Mouse (Mus musculus) urinary bladder, postnatal 14 days (tissue): ENCODE measurements around the gene Lhx8.

Experiments used
- DNase-seq: peaks from one replicate; pipeline ENCODE4 v3.0.0; 2021; ENCODE audit warnings: low spot score

Lhx8 gene

DNA sequence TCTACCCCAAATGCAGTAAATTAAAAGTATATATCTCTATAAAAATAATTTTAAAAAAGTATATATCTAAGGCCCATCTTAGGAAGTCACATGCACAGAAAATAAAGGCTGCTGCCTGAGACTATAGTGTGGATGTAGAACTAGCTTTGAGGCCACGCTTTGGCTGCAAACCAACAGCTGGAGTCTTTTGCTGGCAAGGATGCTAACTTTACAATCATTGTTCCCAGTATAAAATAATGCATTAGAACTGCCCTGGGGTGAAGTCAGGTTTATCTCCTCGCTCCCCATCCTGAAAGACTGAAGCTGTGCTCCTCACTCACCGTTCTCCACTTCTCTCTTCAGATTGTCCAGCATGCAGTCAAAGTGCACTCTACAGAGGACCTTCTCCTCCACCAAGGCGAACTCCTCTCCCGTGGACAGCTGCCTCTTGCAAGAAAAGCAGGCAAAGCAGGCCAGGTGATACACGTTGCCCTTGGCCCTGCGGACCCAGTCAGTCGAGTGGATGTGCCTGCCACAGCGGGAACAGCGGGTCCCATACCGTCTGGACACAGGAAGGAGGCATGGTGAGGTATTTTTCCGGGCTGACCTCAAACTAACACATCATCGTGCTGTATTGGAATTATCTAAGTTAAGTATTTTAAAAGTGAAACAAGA is 8.4 kb downstream of the Lhx8 start:
- no peak for DNase-seq

DNA sequence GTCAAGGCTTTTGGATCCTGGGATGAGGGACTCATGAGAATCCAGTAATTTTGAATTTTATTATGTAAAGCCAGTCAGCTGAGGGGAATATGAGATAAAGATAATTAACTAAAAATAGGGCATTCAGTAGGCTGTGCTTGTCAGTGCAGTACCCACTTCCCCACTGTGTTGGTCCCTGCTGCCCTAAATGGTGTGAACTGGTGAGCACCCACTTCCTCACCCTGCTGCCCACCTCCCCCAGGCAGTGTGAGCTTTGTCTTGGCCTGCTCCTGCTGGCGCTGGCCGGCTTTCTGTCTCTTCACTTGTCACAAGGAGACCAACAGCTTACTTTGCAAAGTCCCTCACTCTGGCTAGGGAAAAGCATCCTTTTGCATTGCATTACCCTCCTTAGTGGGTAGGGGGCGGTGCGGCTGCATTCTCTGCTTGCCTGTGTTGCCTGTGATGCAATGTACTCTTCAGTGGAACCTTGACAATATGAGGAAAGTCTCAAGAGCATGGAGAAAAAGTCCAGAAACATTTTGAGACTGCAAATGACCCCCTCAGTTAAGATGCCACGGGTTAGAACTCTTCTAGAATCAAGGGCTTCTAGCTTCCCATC is 12.7 kb downstream of the Lhx8 start:
- DNase-seq = no peak

DNA sequence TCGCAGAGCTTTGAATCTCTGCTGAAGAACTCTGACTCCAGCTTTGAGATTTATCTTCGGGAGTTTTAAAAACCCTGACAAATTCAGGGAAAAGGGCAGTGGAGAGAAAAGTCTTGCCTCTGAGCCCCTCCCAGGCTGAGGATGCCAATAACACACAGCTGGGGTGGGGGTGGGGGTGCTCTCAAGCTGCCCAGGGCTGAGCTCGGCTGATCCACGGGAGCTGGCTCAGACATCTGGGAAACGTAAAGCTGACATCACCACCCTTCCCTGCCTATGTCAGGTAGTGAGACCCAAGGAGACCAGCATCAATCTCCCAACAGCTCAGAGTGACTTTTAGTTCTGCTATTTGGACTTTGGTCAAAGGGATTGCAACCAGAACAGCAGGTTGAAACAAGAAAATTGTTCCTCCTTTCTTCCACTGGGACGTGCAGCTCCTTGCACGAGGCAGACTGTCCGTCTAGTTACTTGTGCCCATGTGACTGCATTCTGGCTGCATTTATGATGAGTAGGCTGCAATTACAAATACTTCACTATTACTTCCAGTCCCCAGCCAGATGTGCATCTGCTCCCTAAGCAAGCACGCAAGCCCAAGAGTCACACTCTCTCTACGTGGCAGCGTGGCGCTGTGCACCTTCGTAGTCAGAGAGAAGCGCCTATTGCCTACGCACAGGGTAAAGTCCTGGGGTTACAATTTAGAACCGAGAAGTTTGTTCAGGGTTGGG is 25.1 kb downstream of the Lhx8 start:
- DNase-seq = no peak

DNA sequence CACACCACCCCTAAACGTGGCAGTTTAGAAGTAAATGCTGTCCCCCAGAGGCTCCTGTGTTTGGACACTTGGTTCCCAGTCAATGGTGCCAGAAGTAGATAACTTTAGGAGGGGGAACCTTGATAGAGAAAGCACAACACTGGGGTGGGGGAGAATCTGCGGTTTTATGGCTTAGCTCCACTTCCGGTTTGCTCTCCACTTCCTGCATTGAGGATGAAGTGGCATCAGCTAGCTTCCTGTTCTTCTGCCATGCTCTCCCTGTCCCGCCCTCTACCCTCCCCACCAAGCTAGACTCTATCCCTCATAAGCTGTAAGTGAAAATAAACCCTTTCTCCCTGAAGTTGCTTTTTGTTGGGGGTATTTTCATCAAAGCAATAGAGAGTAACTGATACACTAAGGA is 29.4 kb downstream of the Lhx8 start:
- no peak for DNase-seq

DNA sequence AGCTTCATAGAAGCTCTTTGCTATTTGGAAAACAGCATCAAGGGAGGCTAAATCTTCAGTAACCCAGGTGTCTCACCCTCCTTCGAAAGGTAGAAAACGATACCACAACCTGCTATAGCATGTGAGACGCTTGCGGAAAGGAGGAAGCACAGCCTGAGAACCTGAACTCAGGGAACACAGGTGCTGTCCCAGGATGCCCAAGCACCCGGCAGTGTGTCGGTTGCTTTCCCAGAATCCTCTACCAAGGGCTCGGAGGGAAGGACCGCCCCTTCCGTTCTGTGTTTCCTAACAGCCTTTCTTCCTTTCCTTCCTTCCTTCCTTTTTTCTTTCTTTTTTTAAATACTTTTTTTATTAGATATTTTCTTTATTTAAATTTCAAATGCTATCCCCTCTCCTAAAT is 30.5 kb downstream of the Lhx8 start:
- DNase-seq = no peak

DNA sequence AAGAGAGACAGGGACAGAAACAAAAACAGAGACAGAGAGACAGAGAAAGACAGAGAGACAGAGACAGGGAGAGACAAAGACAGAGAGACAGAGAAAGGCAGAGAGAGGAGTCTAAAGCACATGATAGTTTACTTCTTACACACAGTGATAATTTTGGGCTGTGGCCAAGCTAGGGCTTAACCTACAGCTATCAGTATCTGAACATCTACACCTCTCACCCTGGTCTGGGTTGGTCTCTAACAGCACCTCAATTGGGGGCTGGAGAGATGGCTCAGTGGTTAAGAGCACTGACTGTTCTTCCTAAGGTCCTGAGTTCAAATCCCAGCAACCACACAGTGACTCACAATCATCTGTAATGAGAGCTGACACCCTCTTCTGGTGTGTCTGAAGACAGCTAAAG is 32.0 kb downstream of the Lhx8 start:
- DNase-seq = no peak

DNA sequence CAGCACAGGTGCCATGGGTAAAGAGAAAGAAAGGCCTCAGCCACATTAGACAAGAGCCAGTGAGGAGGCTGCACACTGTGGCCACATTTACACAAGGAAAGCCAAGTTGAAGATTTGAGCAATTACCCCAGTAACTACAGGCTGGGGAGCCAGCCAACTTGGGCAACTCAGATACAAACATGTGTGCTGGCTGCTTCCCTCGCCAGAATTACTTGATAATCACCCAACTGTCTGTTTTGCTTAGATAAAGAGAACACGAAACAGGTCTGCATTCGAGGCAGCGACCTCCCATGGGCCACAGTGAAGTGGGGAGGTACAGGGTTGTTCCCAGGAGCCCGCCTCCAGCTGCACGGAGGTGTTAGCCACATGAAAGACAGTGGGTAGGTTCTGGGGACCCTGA is 33.0 kb downstream of the Lhx8 start:
- no peak for DNase-seq

DNA sequence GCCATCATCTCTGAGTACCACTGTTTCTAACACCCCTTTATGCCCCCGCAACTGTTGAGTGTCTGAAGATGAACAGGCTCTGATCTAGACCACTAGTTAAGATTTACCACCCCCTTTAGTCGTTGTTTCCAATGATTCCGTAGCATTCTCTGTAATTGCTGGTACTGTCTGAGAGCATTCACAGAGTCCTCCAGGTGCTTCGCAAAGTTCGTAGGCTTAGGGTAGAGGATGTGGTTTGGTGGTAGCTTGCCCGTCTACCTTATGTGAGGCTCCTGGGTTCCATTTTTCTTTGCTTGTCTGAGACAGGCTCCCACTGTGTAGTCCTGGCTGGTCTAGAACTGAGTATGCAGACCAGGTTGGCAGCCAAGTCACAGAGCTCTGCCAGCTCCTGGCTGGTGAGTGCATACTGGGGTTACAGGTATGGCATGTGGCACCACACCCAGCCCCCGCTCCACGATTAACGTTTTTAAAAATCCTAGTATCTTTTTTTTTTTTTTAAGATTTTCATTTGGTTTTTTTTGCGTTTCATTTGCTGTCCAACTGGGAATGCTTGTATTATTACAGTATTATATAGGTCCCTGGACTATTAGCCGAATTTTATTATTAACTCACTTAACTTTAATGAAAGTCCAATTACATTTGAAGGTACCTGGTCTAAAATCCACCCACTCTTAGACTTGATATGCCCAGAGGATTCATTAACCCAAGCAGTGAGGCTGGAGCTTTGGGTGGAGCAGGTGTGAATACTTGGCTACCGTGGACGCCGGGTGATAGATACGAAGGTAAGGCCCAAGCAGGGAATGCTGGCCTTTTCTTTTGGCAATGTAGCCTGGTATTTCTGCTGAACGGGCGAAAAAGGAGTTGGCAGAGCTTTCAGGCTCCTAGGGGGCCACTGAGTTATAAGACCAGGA is 35.3 kb downstream of the Lhx8 start:
- DNase-seq = no peak

DNA sequence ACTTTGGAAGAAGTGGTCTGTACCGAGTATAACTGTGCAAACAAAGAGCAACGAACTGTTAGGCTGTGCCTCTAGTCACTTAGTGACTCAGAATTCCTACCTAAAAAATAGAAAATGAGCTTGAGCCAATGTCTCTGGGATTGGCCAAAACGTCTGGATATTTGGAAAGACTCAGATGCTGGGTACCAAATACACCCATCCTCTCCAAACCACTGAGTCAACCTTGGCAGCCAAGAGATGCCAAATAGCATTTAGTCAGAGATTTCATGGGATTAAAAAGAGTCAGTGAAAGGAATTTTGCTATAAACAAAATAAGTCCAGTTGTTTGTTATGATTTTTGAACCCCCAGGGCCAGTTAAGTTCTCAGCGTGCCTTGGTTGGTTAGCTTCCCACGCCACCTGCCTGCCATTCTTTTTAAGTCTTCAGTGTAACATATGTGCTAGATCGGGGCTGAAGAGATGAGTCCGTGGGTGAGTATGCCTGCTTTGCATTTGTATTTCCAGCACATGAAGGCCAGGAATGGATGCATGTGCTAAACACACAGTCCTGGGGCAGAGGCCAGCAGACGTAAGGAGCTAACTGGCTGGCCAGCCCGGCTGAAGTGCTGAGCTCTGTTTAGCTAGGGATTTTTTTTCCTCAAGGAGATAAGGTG is 36.5 kb downstream of the Lhx8 start:
- DNase-seq = no peak

DNA sequence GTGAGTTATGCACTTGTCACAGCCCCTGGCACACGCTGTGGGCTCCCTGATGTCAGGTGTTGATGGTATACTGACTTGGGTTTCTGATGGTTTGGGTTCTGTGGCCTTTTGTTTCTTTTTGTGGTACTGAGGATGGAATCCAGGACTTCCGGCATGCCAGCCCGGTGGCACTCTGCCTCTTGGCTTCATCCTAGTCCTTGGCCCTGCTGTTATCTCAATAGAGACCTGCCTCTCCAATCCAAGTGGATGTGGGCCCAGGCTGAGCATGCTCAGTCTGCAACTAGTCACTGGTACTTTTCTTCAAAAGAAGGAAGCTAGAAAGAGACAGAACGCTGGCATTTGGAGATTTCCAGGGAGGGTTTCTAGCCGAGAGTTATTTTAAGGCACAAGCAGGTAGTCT is 38.3 kb downstream of the Lhx8 start:
- DNase-seq = no peak

DNA sequence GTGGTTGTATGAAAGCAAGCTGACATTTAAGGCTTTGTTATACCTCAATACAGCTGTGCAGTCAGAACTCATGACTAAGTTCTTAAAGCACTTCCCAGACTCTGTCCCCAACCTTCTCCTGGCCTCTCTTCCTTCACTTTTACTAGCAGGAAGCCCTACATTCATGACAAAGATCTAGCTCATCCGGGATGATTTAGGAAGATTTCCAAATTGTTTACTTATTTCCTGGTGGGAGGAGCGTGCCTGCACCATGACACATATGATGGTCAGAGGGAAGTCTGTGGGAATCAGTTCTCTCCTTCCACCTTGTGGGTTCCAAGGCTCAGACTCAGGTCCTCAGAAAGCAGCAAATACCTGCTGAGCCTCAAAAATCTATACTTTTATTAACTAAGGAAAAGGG is 40.1 kb downstream of the Lhx8 start:
- no peak for DNase-seq

DNA sequence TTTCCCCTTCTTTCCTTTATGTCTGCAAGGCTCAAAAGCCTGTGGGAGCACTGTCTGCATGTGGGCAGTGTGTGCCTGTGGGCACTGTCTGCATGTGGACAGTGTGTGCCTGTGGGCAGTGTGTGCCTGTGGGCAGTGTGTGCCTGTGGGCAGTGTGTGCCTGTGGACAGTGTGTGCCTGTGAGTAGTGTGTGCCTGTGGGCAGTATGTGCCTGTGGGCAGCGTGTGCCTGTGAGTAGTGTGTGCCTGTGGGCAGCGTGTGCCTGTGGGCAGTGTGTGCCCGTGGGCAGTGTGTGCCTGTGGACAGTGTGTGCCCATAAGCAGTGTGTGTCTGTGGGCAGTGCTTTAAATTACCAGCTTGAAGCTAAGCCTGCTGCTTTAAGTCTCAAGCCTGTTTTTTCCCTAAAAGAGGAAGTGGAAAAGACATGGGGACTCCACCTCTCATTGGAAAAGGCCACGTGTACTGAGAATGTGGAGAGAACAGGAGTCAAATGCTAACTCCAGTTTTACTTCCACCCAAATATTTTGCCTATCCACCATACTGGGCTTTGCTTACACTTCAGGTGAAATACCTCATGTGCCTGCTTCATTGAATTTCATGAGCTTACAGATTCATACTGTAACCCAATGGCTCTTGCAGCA is 41.9 kb downstream of the Lhx8 start:
- no peak for DNase-seq

DNA sequence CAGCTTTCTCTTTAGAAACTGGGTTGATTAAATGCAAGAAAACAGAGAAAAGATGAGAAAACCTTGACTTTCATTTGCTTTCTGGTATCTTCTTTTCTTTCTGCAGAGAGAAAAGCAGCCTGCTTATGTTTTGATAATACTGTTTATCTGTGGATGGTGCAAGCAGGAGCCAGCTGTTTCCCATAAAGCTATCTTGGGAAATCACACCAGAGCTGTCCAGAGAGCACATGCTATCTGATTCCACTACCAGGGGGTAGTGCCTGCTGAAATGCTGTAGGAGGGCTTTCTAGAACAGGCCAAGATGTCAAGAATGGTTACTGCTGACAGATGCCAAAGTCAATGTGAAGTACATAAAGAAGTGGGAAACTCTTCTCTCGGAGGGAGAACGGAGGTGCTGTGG is 43.2 kb downstream of the Lhx8 start:
- no peak for DNase-seq

DNA sequence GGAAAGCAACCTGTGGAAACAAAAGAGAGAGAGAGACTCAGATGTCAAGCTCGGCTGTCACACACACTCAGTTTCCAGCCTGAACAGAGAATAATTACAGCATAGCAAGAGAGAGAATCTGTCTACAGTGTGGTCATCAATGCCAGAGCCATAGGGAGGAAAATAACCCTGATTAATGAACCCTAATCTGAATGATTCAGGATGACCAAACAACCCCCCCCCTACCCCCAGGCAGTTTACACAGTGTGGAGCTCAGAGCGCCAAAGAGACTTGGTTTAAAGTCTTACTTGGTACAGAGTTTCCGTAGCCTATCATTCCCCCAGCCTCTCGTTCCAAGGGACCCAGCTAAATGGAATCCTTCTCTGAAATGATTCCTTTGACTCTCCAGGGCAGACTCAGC is 45.1 kb downstream of the Lhx8 start:
- no peak for DNase-seq

DNA sequence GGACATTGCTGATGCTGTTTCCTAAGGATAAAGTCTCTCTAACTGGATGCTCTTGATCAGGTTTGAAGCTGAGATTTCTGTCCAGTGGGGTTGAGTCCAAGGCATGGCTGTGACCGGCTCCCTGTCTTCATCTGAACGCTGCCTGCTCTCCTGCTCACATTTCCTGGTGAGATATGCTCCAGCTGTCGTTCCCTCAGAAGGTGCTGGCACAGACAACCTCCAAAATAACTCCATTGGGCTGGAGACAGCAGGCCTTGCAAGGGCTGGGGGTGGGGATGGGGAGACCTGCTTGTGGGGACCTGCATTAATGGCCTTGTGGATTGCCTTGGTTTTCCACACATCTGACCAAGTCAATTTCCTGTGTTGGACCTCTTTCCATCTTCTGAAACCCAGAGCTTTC is 46.2 kb downstream of the Lhx8 start:
- DNase-seq = no peak

DNA sequence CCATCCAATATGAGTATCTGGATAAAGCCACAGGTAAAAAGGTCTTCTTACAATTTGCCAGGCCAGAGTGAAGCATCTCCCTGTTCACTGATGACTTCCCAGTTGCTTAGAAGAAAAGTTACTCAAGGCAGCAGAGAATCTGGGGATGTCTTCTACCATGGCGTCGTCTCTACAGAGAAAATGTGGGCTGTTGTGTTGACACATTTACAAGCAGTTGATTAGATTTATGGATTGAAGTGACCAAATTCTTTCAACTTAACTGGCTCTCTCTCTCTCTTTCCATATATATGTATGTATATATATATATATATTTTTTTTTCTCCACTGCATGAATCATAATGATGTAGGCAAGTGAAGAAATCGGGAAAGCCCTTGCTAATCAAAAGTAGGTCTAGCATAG is 55.8 kb downstream of the Lhx8 start:
- no peak for DNase-seq

DNA sequence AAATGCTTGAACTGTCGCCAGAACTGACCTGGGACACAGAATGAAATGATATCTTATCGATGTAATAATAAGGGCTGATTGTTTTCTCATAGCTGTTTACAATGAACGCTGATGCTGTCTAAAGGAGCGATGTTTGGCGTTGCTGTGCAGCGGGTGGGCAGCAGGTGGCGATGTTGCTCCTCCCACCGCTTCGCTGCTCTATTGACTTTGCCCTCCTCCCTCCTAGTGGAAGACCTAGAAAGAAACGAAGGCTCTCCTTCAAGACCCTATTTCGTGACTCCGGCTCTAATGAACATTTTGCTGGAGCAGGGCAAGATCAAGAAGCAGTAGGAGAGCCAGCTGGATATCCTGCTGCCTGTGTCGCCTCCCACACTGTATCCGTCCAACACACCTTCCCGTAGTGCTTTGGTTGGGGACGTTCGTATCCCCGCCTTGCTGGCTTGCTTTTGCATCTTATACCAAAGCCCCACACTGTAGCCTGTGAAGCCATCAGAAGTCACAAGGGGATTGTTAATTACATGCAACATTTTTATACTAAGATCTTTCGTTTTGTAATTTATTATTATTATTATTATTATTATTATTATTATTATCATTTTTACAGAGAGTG is 60.6 kb downstream of the Lhx8 start:
- peak; percentile 75 for DNase-seq

DNA sequence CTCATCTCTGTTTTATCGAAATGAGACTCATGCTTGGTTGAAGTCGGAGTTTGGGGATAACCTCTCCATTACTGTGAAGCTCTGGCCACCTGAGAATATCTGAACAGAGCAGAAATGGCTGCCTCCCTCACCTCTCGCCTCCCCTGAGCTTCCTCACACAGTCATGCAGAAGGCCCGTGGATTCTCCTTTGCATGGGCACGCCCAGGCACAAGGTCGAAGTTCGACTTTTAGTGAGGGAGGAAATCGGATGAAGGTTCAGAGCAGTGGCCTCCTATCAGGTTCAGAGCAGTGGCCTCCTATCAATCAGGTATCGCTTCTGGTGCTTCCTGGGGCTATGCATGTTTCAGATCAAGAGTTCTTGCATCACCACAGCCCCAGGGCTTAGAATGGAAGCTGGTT is 62.1 kb downstream of the Lhx8 start:
- no peak for DNase-seq

DNA sequence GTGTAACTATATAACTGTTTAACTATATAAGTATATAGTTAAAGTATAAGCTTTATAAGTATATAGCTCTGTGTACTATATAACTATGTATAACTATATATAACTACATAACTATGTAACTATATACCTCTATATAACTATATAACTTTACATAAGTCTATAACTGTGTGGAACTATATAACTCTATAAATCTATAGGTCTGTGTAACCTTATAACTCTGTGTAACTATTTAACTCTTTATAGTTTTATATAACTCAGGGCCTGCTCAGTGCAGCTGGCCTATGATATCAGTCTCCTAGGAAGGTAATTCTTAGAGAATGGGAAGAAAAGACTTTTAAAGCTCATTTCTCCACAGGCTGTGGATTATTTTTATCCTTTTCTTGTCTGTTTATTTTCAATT is 73.1 kb downstream of the Lhx8 start:
- DNase-seq = no peak
